Mouse (Mus musculus) lung, postnatal 0 days (tissue): ENCODE data around the gene S100a2. TPM values are rescaled to one million over a fixed set of nuclear protein-coding genes. Genes with fewer than 3 reads are reported as not detected.

Source experiments
- ATAC-seq: fragments of 200-750 bp; cut with Nextera tagmentation; 2 replicates; pipeline ENCODE4 v1.8.0; 2017; ENCODE audit warnings: moderate library complexity
- DNase-seq: peaks from one replicate; pipeline ENCODE4 v3.0.0-alpha.2; 2016; ENCODE audit warnings: low spot score
- H3K27ac ChIP-seq: fragments of 300-500 bp; sonication (generic); 2 replicates; pipeline ENCODE4 v1.5.1; 2014; ENCODE audit warnings: antibody characterized with exemption, mild to moderate bottlenecking, low read length, mixed read lengths
- H3K27me3 ChIP-seq: fragments of 300-500 bp; sonication (generic); replicated peaks from 2 replicates; pipeline ENCODE4 v1.6.1; 2014; ENCODE audit warnings: low read length, mixed read lengths; ENCODE audit not compliant: insufficient read depth
- H3K36me3 ChIP-seq: fragments of 300-500 bp; sonication (generic); 2 replicates; pipeline ENCODE4 v1.6.1; 2014; ENCODE audit warnings: low read length, mixed read lengths; ENCODE audit not compliant: insufficient read depth
- H3K4me1 ChIP-seq: fragments of 300-500 bp; sonication (generic); 2 replicates; pipeline ENCODE4 v1.6.1; 2014; ENCODE audit warnings: antibody characterized with exemption, low read depth, low read length, mixed read lengths; ENCODE audit not compliant: insufficient read depth
- H3K4me2 ChIP-seq: fragments of 300-500 bp; sonication (generic); replicated peaks from 2 replicates; pipeline ENCODE4 v1.6.1; 2014; ENCODE audit warnings: low read depth, mild to moderate bottlenecking, low read length, moderate library complexity, mixed read lengths
- H3K4me3 ChIP-seq: fragments of 300-500 bp; sonication (generic); 2 replicates; pipeline ENCODE4 v1.5.1; 2014; ENCODE audit warnings: low read depth, low read length
- H3K9ac ChIP-seq: fragments of 300-500 bp; sonication (generic); replicated peaks from 2 replicates; pipeline ENCODE4 v1.6.1; 2014; ENCODE audit warnings: low read depth, mild to moderate bottlenecking
- H3K9me3 ChIP-seq: fragments of 300-500 bp; sonication (generic); 2 replicates; pipeline ENCODE4 v1.6.1; 2016; ENCODE audit warnings: low read length, mixed read lengths
- CTCF ChIP-seq: IDR thresholded peaks from 2 replicates; pipeline ENCODE4 v1.5.1; 2016; ENCODE audit warnings: antibody characterized with exemption, mild to moderate bottlenecking
- EP300 ChIP-seq: IDR thresholded peaks from 2 replicates; pipeline ENCODE4 v1.6.1; 2016; ENCODE audit warnings: antibody characterized with exemption, mild to moderate bottlenecking, control low read depth
- WGBS: fragments of 180-500 bp; shearing (Covaris S2); extraction: QIAGEN DNeasy Blood & Tissue Kit; methylation state at CpG from one replicate; pipeline ENCODE4 v1.1.7; 2014; 5-methylcytosine and 5-hydroxymethylcytosine counted together
- polyA plus RNA-seq: library from polyadenylated mRNA; unstranded; fragments of >200 nt; fragmentation: Nextera tagmentation; extraction: Ambion mirVana; gene quantifications from 2 replicates; pipeline ENCODE4 v1.2.1, GENCODE M21; 2015

The S100a2 gene
- polyA plus RNA-seq, 1 experiment from 2014 or later, result 0.66 TPM

- ATAC-seq, result peak; percentile 81
- Histone ChIP-seq H3K9me3 (no peaks in the 10 kb centered on the region), H3K4me3 (no peak overlapping the region), H3K4me2 (peak overlapping the region; percentile 65), H3K36me3 (no peaks in the 10 kb centered on the region), H3K9ac (no peak overlapping the region), H3K27me3 (no peaks in the 10 kb centered on the region), H3K4me1 (peaks cover 17% of the 10 kb centered on the region), H3K27ac (peak overlapping the region; percentile 76)
- TF ChIP-seq EP300 (peak; percentile 71; the same call in 1 of the 2 replicates), CTCF (peak; percentile 91)
- DNase-seq, result peak; percentile 92
- WGBS, result 2% methylated on average over 7 of the region's 7 CpGs
Measured at GRCm38 (mm10) chr3:90615415-90615814, 25.4 kb downstream of the S100a2 start.

- TF ChIP-seq EP300 (no peak), CTCF (no peak)
- no peak for ATAC-seq
- Histone ChIP-seq H3K27me3 (no peaks in the 10 kb centered on the region), H3K27ac (no peak overlapping the region), H3K9ac (no peak overlapping the region), H3K36me3 (no peaks in the 10 kb centered on the region), H3K4me2 (peak overlapping the region; percentile 65; the same call in 1 of the 2 replicates), H3K9me3 (no peaks in the 10 kb centered on the region), H3K4me1 (peaks cover 17% of the 10 kb centered on the region), H3K4me3 (no peak overlapping the region)
- DNase-seq, result no peak
- WGBS, result 46% methylated on average over 1 of the region's 1 CpGs
Measured at GRCm38 (mm10) chr3:90615911-90616310, 25.9 kb downstream of the S100a2 start.

DNA sequence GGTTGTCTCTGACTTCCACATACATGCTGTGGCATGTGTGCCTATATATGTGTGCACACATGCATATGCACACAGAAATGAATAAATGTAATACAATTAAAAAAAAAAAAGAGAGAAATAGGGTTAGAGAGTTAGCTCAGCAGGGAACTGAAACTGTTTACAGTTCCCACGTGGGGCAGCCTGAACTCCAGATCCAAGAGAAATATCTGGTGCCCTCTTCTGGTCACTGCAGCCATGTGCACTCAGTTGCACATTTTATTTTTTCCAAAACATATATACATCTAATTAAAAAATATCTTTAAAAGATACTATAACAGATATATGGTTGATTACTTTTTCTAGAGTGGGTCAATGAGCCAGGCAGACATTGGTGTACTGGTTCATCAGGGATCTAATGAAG lies 27.5 kb downstream of the S100a2 start:
- ATAC-seq (no peak), DNase-seq (peak; percentile 40)
- Histone ChIP-seq H3K27me3 (no peaks in the 10 kb centered on the region), H3K27ac (no peak overlapping the region), H3K9me3 (no peaks in the 10 kb centered on the region), H3K4me1 (peaks cover 16% of the 10 kb centered on the region), H3K4me3 (no peak overlapping the region), H3K9ac (no peak overlapping the region), H3K4me2 (no peak overlapping the region), H3K36me3 (no peaks in the 10 kb centered on the region)
- WGBS, result 7% methylated on average over 1 of the region's 1 CpGs
- TF ChIP-seq CTCF (peak; percentile 48), EP300 (no peak)

GRCm38 (mm10) chr3:90621552-90621951 lies 31.5 kb downstream of the S100a2 start:
- Histone ChIP-seq H3K4me2 (no peak overlapping the region), H3K9me3 (no peaks in the 10 kb centered on the region), H3K9ac (no peak overlapping the region), H3K4me1 (no peaks in the 10 kb centered on the region), H3K27ac (no peak overlapping the region), H3K36me3 (no peaks in the 10 kb centered on the region), H3K27me3 (no peaks in the 10 kb centered on the region), H3K4me3 (no peak overlapping the region)
- no peak for ATAC-seq
- whole genome bisulfite sequencing, result 43% methylated on average over 7 of the region's 7 CpGs
- no peak for DNase-seq
- no peak for TF ChIP-seq EP300
- no peak for TF ChIP-seq CTCF

- 8% methylated on average over 2 of the region's 2 CpGs for WGBS
- Histone ChIP-seq H3K27ac (no peak overlapping the region), H3K4me3 (no peak overlapping the region), H3K4me1 (no peaks in the 10 kb centered on the region), H3K36me3 (no peaks in the 10 kb centered on the region), H3K27me3 (no peaks in the 10 kb centered on the region), H3K4me2 (no peak overlapping the region), H3K9me3 (no peaks in the 10 kb centered on the region), H3K9ac (no peak overlapping the region)
- ATAC-seq (no peak), DNase-seq (peak; percentile 49)
- TF ChIP-seq EP300 (no peak), CTCF (no peak)
Measured at GRCm38 (mm10) chr3:90623435-90624071, 33.5 kb downstream of the S100a2 start.

DNA sequence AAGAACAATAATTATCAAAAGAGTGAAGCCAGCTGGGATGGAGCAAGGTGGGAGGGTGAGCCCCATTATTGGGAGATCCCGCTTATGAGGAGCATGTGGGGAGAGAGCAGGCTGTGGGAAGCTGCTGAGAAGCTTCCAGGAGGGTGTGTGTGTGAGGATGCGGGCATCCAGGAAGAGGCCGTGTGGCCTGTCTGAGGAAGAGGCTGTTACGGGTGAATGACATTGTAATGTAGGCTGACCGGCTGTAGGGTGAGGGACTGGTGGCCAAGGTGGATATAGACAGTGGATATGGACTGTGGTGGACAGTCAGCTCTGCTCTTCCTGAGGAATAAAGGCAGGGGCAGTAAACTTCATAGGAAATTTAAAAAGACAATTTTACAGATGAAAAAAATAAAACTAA lies 35.4 kb downstream of the S100a2 start:
- H3K4me3 ChIP-seq, result no peak overlapping the region
- ATAC-seq, result no peak
- H3K4me2 ChIP-seq, result no peak overlapping the region
- H3K9me3 ChIP-seq, result no peaks in the 10 kb centered on the region
- no peak overlapping the region for H3K9ac ChIP-seq
- no peaks in the 10 kb centered on the region for H3K36me3 ChIP-seq
- H3K27me3 ChIP-seq, result no peaks in the 10 kb centered on the region
- no peak for DNase-seq
- 74% methylated on average over 5 of the region's 5 CpGs for WGBS
- H3K4me1 ChIP-seq, result no peaks in the 10 kb centered on the region
- TF ChIP-seq EP300 (no peak), CTCF (no peak)
- H3K27ac ChIP-seq, result no peak overlapping the region
